Mouse (Mus musculus) forebrain, postnatal 0 days (tissue): Measurements from ENCODE around the gene Slc25a42. TPM values are rescaled to one million over a fixed set of nuclear protein-coding genes. Genes with fewer than 3 reads are reported as not detected.

Experiments used
- ATAC-seq: fragments of 200-750 bp; cut with Nextera tagmentation; 2 replicates; pipeline ENCODE4 v1.8.0; 2017; ENCODE audit warnings: mild to moderate bottlenecking, moderate library complexity
- DNase-seq: peaks from one replicate; pipeline ENCODE4 v3.0.0-alpha.2; 2015
- H3K27ac ChIP-seq: fragments of 300-500 bp; sonication (generic); 2 replicates; pipeline ENCODE4 v1.5.1; 2014; ENCODE audit warnings: low read depth, mild to moderate bottlenecking, antibody characterized with exemption, low read length, moderate library complexity, mixed read lengths
- H3K27me3 ChIP-seq: fragments of 300-500 bp; sonication (generic); 2 replicates; pipeline ENCODE4 v1.6.1; 2014; ENCODE audit warnings: mild to moderate bottlenecking, low read length, mixed read lengths; ENCODE audit not compliant: insufficient read depth
- H3K36me3 ChIP-seq: fragments of 300-500 bp; sonication (generic); 2 replicates; pipeline ENCODE4 v1.6.1; 2014; ENCODE audit warnings: mild to moderate bottlenecking, moderate library complexity; ENCODE audit not compliant: insufficient read depth
- H3K4me1 ChIP-seq: fragments of 300-500 bp; sonication (generic); 2 replicates; pipeline ENCODE4 v1.6.1; 2014; ENCODE audit warnings: antibody characterized with exemption; ENCODE audit not compliant: insufficient read depth
- H3K4me2 ChIP-seq: fragments of 300-500 bp; sonication (generic); 2 replicates; pipeline ENCODE4 v1.6.1; 2014; ENCODE audit warnings: low read depth, mild to moderate bottlenecking, moderate library complexity
- H3K4me3 ChIP-seq: fragments of 300-500 bp; sonication (generic); 2 replicates; pipeline ENCODE4 v1.5.1; 2014; ENCODE audit warnings: low read depth, low read length, mixed read lengths
- H3K9ac ChIP-seq: fragments of 300-500 bp; sonication (generic); 2 replicates; pipeline ENCODE4 v1.6.1; 2014; ENCODE audit warnings: mild to moderate bottlenecking
- H3K9me3 ChIP-seq: fragments of 300-500 bp; sonication (generic); 2 replicates; pipeline ENCODE4 v1.6.1; 2016; ENCODE audit warnings: low read length
- CTCF ChIP-seq: sonication (generic); IDR thresholded peaks from 2 replicates; pipeline ENCODE4 v1.5.1; 2016; ENCODE audit warnings: antibody characterized with exemption, control low read depth, low read depth
- WGBS: fragments of 180-500 bp; shearing (Covaris S2); extraction: QIAGEN DNeasy Blood & Tissue Kit; methylation state at CpG from one replicate; pipeline ENCODE4 v1.1.7; 2014; 5-methylcytosine and 5-hydroxymethylcytosine counted together
- polyA plus RNA-seq: library from polyadenylated mRNA; unstranded; fragments of >200 nt; fragmentation: Nextera tagmentation; extraction: Ambion mirVana; gene quantifications from 2 replicates; pipeline ENCODE4 v1.2.1, GENCODE M21; 2015
- total RNA-seq: library from RNA; depleted of rRNA; stranded (reverse); fragments of >200 nt; gene quantifications from 2 replicates; pipeline ENCODE4 v1.2.3, GENCODE M21; 2014

The Slc25a42 gene
- total and polyA plus RNA-seq, 2 experiments from 2014 or later: 6.2 to 11.7 TPM

- 70% methylated on average over 13 of the region's 13 CpGs for WGBS
- TF ChIP-seq CTCF: no peak
- H3K4me2 ChIP-seq: no peak overlapping the region
- no peaks in the 10 kb centered on the region for H3K4me1 ChIP-seq
- H3K9ac ChIP-seq: no peak overlapping the region
- no peak overlapping the region for H3K4me3 ChIP-seq
- no peak for DNase-seq
- H3K36me3 ChIP-seq: no peaks in the 10 kb centered on the region
- no peaks in the 10 kb centered on the region for H3K9me3 ChIP-seq
- no peaks in the 10 kb centered on the region for H3K27me3 ChIP-seq
- H3K27ac ChIP-seq: no peak overlapping the region
- ATAC-seq: no peak
Measured at GRCm38 (mm10) chr8:70160015-70160414, 52.1 kb downstream of the Slc25a42 start.

GRCm38 (mm10) chr8:70159211-70159610 is 52.9 kb downstream of the Slc25a42 start:
- Histone ChIP-seq H3K27ac (no peak overlapping the region), H3K9ac (no peak overlapping the region), H3K4me1 (no peaks in the 10 kb centered on the region), H3K4me2 (no peak overlapping the region), H3K36me3 (no peaks in the 10 kb centered on the region), H3K4me3 (no peak overlapping the region), H3K27me3 (no peaks in the 10 kb centered on the region), H3K9me3 (no peaks in the 10 kb centered on the region)
- WGBS: 83% methylated on average over 4 of the region's 4 CpGs
- ATAC-seq: no peak
- no peak for DNase-seq
- no peak for TF ChIP-seq CTCF

GRCm38 (mm10) chr8:70158069-70158853 is 53.8 kb downstream of the Slc25a42 start:
- Histone ChIP-seq H3K4me1 (no peaks in the 10 kb centered on the region), H3K9me3 (no peaks in the 10 kb centered on the region), H3K36me3 (no peaks in the 10 kb centered on the region), H3K9ac (peak overlapping the region; percentile 61), H3K4me2 (peak overlapping the region; percentile 73), H3K27me3 (no peaks in the 10 kb centered on the region), H3K27ac (no peak overlapping the region), H3K4me3 (peak overlapping the region; percentile 47)
- DNase-seq (peak; percentile 87), ATAC-seq (peak; percentile 97)
- peak; percentile 20; the same call in 1 of the 2 replicates for TF ChIP-seq CTCF
- WGBS: 13% methylated on average over 36 of the region's 40 CpGs

- Histone ChIP-seq H3K36me3 (no peaks in the 10 kb centered on the region), H3K9ac (no peak overlapping the region), H3K4me2 (no peak overlapping the region), H3K9me3 (no peaks in the 10 kb centered on the region), H3K4me3 (no peak overlapping the region), H3K27ac (no peak overlapping the region), H3K4me1 (no peaks in the 10 kb centered on the region), H3K27me3 (no peaks in the 10 kb centered on the region)
- TF ChIP-seq CTCF: no peak
- ATAC-seq (no peak), DNase-seq (no peak)
- 94% methylated on average over 1 of the region's 1 CpGs for WGBS
Measured at GRCm38 (mm10) chr8:70157240-70157800, 54.8 kb downstream of the Slc25a42 start.

- H3K9me3 ChIP-seq: no peaks in the 10 kb centered on the region
- DNase-seq: peak; percentile 78
- no peaks in the 10 kb centered on the region for H3K36me3 ChIP-seq
- no peak overlapping the region; the same call in 1 of the 2 replicates for H3K4me3 ChIP-seq
- ATAC-seq: peak; percentile 96
- H3K27ac ChIP-seq: no peak overlapping the region
- TF ChIP-seq CTCF: no peak
- H3K4me1 ChIP-seq: no peaks in the 10 kb centered on the region
- WGBS: 17% methylated on average over 22 of the region's 22 CpGs
- H3K4me2 ChIP-seq: peak overlapping the region; percentile 36
- no peak overlapping the region for H3K9ac ChIP-seq
- H3K27me3 ChIP-seq: no peaks in the 10 kb centered on the region
Measured at GRCm38 (mm10) chr8:70152537-70153257, 59.4 kb downstream of the Slc25a42 start.

GRCm38 (mm10) chr8:70150158-70150557 is 61.9 kb downstream of the Slc25a42 start:
- no peaks in the 10 kb centered on the region for H3K27me3 ChIP-seq
- H3K4me3 ChIP-seq: no peak overlapping the region
- 20% methylated on average over 13 of the region's 13 CpGs for WGBS
- H3K27ac ChIP-seq: no peak overlapping the region
- H3K4me2 ChIP-seq: no peak overlapping the region
- H3K9ac ChIP-seq: no peak overlapping the region
- no peaks in the 10 kb centered on the region for H3K4me1 ChIP-seq
- no peak for DNase-seq
- peaks cover 19% of the 10 kb centered on the region for H3K36me3 ChIP-seq
- no peak for ATAC-seq
- TF ChIP-seq CTCF: no peak
- no peaks in the 10 kb centered on the region for H3K9me3 ChIP-seq
